Mouse (Mus musculus) adrenal gland, adult 2 months (tissue): Measurements from ENCODE around the gene Qser1. TPM values are rescaled to one million over a fixed set of nuclear protein-coding genes. Genes with fewer than 3 reads are reported as not detected.

ENCODE experiments used
- DNase-seq: peaks from one replicate; pipeline ENCODE4 v3.0.0; 2021
- polyA plus RNA-seq: library from polyadenylated mRNA; depleted of rRNA; stranded (reverse); fragments of >200 nt; gene quantifications from 2 replicates; pipeline ENCODE4 v1.2.3, GENCODE M21; 2012; rRNA removed
- total RNA-seq, 2 experiments: library from RNA; stranded (reverse); gene quantifications; 2 replicates each; pipeline ENCODE4 v1.2.3; 2021

Gene Qser1
- total and polyA plus RNA-seq, 3 experiments = 3.6 to 29.0 (median 19.1) TPM

GRCm38 (mm10) chr2:104732562-104733256 lies 83.9 kb downstream of the Qser1 start:
- peak; percentile 10 for DNase-seq

- no peak for DNase-seq
Measured at GRCm38 (mm10) chr2:104732033-104732444, 84.5 kb downstream of the Qser1 start.

GRCm38 (mm10) chr2:104727369-104727768 lies 89.2 kb downstream of the Qser1 start:
- DNase-seq = no peak

GRCm38 (mm10) chr2:104722021-104722420 lies 94.5 kb downstream of the Qser1 start:
- DNase-seq = no peak

- DNase-seq = no peak
Measured at GRCm38 (mm10) chr2:104717827-104718226, 98.7 kb downstream of the Qser1 start.

- DNase-seq = no peak
Measured at GRCm38 (mm10) chr2:104717231-104717735, 99.3 kb downstream of the Qser1 start.

- no peak for DNase-seq
Measured at GRCm38 (mm10) chr2:104716279-104716678, 100.3 kb downstream of the Qser1 start, which contains the start of gene Pin1rt1. Pin1rt1 (minus strand) TSS chr2:104716379.

GRCm38 (mm10) chr2:104714254-104714691 lies 102.3 kb downstream of the Qser1 start:
- no peak for DNase-seq

- no peak for DNase-seq
Measured at GRCm38 (mm10) chr2:104712486-104712809, 104.1 kb downstream of the Qser1 start.

GRCm38 (mm10) chr2:104711585-104712485 lies 104.7 kb downstream of the Qser1 start, which contains the start of gene Tcp11l1:
Tcp11l1 (minus strand) TSS chr2:104712169.
- DNase-seq = peak; percentile 82

- DNase-seq = no peak
Measured at GRCm38 (mm10) chr2:104710670-104711370, 105.7 kb downstream of the Qser1 start.

- DNase-seq = no peak
Measured at GRCm38 (mm10) chr2:104709786-104710337, 106.7 kb downstream of the Qser1 start.

Other genes starting within 250 kb of the Qser1 start
- gene Cstf3, start 226.2 kb downstream of the Qser1 start, total RNA-seq = 10 to 100 TPM; 29.7 to 49.6 TPM
- gene Cstf3, start 226.2 kb downstream of the Qser1 start, polyA plus RNA-seq = 2.9 and 3.9 TPM in 2 replicates
- gene Tcp11l1, start 104.6 kb downstream of the Qser1 start, total RNA-seq = 10 to 100 TPM in 1 of 2 experiments, 1 to 10 TPM in 1; 7.8 to 17.1 TPM
- gene Tcp11l1, start 104.6 kb downstream of the Qser1 start, polyA plus RNA-seq = 9.0 and 11.1 TPM in 2 replicates
- gene Pin1rt1, start 100.4 kb downstream of the Qser1 start, total RNA-seq = not detected
- not detected in 2 replicates for gene Pin1rt1, start 100.4 kb downstream of the Qser1 start, polyA plus RNA-seq
- 1 to 10 TPM; 1.6 to 2.0 TPM for gene Depdc7, start 73.9 kb downstream of the Qser1 start, total RNA-seq
- 0.21 and 0.59 TPM in 2 replicates for gene Depdc7, start 73.9 kb downstream of the Qser1 start, polyA plus RNA-seq
- 1 to 10 TPM; 4.1 to 9.6 TPM for gene Prrg4, start 33.1 kb upstream of the Qser1 start, total RNA-seq
- gene Prrg4, start 33.1 kb upstream of the Qser1 start, polyA plus RNA-seq = 1.1 and 1.3 TPM in 2 replicates
- gene Ccdc73, start 51.0 kb upstream of the Qser1 start, total RNA-seq = 1 to 10 TPM; 5.3 to 6.9 TPM
- 0.49 and 1.2 TPM in 2 replicates for gene Ccdc73, start 51.0 kb upstream of the Qser1 start, polyA plus RNA-seq
- 100 to 1,000 TPM; 121 to 150 TPM for gene Eif3m, start 200.3 kb upstream of the Qser1 start, total RNA-seq
- gene Eif3m, start 200.3 kb upstream of the Qser1 start, polyA plus RNA-seq = 5.2 and 6.6 TPM in 2 replicates